Mouse (Mus musculus) CH12.LX (cell line): ENCODE measurements around the gene Pknox2. TPM values are rescaled to one million over a fixed set of nuclear protein-coding genes. Genes with fewer than 3 reads are reported as not detected.

Experiments
- DNase-seq: peaks from one replicate; pipeline ENCODE4 v3.0.0-alpha.2; 2013; ENCODE audit errors: extremely low read depth
- H3K27ac ChIP-seq: 2 replicates; pipeline ENCODE4 v1.5.1; 2012; ENCODE audit warnings: low read depth, mild to moderate bottlenecking, control low read depth, moderate library complexity; ENCODE audit not compliant: insufficient read depth
- H3K27me3 ChIP-seq: replicated peaks from 2 replicates; pipeline ENCODE3; 2012; ENCODE audit warnings: inconsistent platforms
- H3K36me3 ChIP-seq, 2 experiments: replicated peaks in 1 of 2; 2 replicates each; pipeline versions ENCODE3 to v1.6.1; 2012; ENCODE audit warnings: inconsistent platforms in 1 of 2, low read length in 1 of 2, mild to moderate bottlenecking in 1 of 2, mixed read lengths in 1 of 2, moderate library complexity in 1 of 2; ENCODE audit not compliant: control insufficient read depth in 1 of 2, insufficient read depth in 1 of 2
- H3K4me1 ChIP-seq, 2 experiments: 2 replicates each; pipeline ENCODE4 v1.6.1; 2012; ENCODE audit warnings: inconsistent platforms in 1 of 2, moderate library complexity in 1 of 2; ENCODE audit not compliant: insufficient read depth in 2 of 2, control insufficient read depth in 1 of 2
- H3K4me2 ChIP-seq: 2 replicates; pipeline ENCODE4 v1.6.1; 2012; ENCODE audit warnings: low read depth, mild to moderate bottlenecking, control low read depth; ENCODE audit not compliant: poor library complexity, insufficient read depth, severe bottlenecking
- H3K4me3 ChIP-seq, 3 experiments: fragments of 150-350 bp in 1 of 3; sonication (generic) in 1 of 3; replicated peaks in 1 of 3; 2 replicates each; pipeline versions ENCODE3 to v1.5.1; 2011 to 2012; ENCODE audit warnings: low read depth in 2 of 3, low read length in 2 of 3, mild to moderate bottlenecking in 2 of 3, moderate library complexity in 2 of 3, control low read depth in 1 of 3, improper control_type of control experiment in 1 of 3, inconsistent platforms in 1 of 3, mixed read lengths in 1 of 3; ENCODE audit not compliant: poor library complexity in 1 of 3
- H3K79me2 ChIP-seq: replicated peaks from 2 replicates; pipeline ENCODE4 v1.6.1; 2012; ENCODE audit warnings: mild to moderate bottlenecking, moderate library complexity; ENCODE audit not compliant: control insufficient read depth, poor library complexity, insufficient read depth, severe bottlenecking; ENCODE audit errors: extremely low read depth
- H3K9ac ChIP-seq: 2 replicates; pipeline ENCODE4 v1.6.1; 2012; ENCODE audit warnings: low read depth, mild to moderate bottlenecking, control low read depth, moderate library complexity; ENCODE audit not compliant: insufficient read depth
- H3K9me3 ChIP-seq: replicated peaks from 2 replicates; pipeline ENCODE3; 2012; ENCODE audit warnings: low read length, inconsistent platforms, mixed read lengths
- BHLHE40 ChIP-seq: IDR thresholded peaks from 2 replicates; pipeline ENCODE4 v1.6.1; 2011; ENCODE audit warnings: mild to moderate bottlenecking, low read depth, low read length, improper control_type of control experiment
- CHD2 ChIP-seq: IDR thresholded peaks from 2 replicates; pipeline ENCODE4 v1.6.1; 2011; ENCODE audit warnings: low read length, improper control_type of control experiment
- ETS1 ChIP-seq: conservative IDR thresholded peaks from 2 replicates; pipeline ENCODE4 v1.6.1; 2012; ENCODE audit warnings: low read depth, mild to moderate bottlenecking, inconsistent platforms, low read length, improper control_type of control experiment, moderate library complexity
- GABPA ChIP-seq: IDR thresholded peaks from 2 replicates; pipeline ENCODE4 v1.6.1; 2012; ENCODE audit warnings: low read depth, low read length, improper control_type of control experiment, inconsistent platforms; ENCODE audit not compliant: insufficient replicate concordance
- HCFC1 ChIP-seq: IDR thresholded peaks from 2 replicates; pipeline ENCODE4 v1.6.1; 2012; ENCODE audit warnings: low read depth, mild to moderate bottlenecking, inconsistent platforms, low read length, improper control_type of control experiment
- JUND ChIP-seq: conservative IDR thresholded peaks from 2 replicates; pipeline ENCODE4 v1.6.1; 2011; ENCODE audit warnings: low read depth, low read length, improper control_type of control experiment
- KAT2A ChIP-seq: IDR thresholded peaks from 2 replicates; pipeline ENCODE4 v1.6.1; 2012; ENCODE audit warnings: low read length, improper control_type of control experiment, inconsistent platforms; ENCODE audit not compliant: insufficient replicate concordance
- MAX ChIP-seq: IDR thresholded peaks from 2 replicates; pipeline ENCODE4 v1.6.1; 2011; ENCODE audit warnings: low read length, improper control_type of control experiment
- MEF2A ChIP-seq: IDR thresholded peaks from 2 replicates; pipeline ENCODE4 v1.6.1; 2014; ENCODE audit warnings: low read depth, mild to moderate bottlenecking, inconsistent platforms, low read length, improper control_type of control experiment, borderline replicate concordance
- NELFE ChIP-seq: IDR thresholded peaks from 2 replicates; pipeline ENCODE4 v1.6.1; 2011; ENCODE audit warnings: low read depth, low read length, improper control_type of control experiment
- NRF1 ChIP-seq: IDR thresholded peaks from 2 replicates; pipeline ENCODE4 v1.6.1; 2014; ENCODE audit warnings: low read depth, mild to moderate bottlenecking, inconsistent platforms, low read length, improper control_type of control experiment, moderate library complexity
- PAX5 ChIP-seq: IDR thresholded peaks from 2 replicates; pipeline ENCODE4 v1.6.1; 2012; ENCODE audit warnings: low read length, inconsistent platforms, mixed read lengths
- POLR2A ChIP-seq: IDR thresholded peaks from 2 replicates; pipeline ENCODE4 v1.6.1; 2011; ENCODE audit warnings: low read depth, mild to moderate bottlenecking, improper control_type of control experiment, low read length
- RAD21 ChIP-seq: IDR thresholded peaks from 2 replicates; pipeline ENCODE4 v1.6.1; 2011; ENCODE audit warnings: low read depth, mild to moderate bottlenecking, low read length, improper control_type of control experiment, moderate library complexity
- SIN3A ChIP-seq: IDR thresholded peaks from 2 replicates; pipeline ENCODE4 v1.6.1; 2012; ENCODE audit warnings: low read length, improper control_type of control experiment, inconsistent platforms
- SMC3 ChIP-seq: IDR thresholded peaks from 2 replicates; pipeline ENCODE4 v1.6.1; 2011; ENCODE audit warnings: low read depth, low read length, improper control_type of control experiment
- TBP ChIP-seq: conservative IDR thresholded peaks from 2 replicates; pipeline ENCODE4 v1.6.1; 2011; ENCODE audit warnings: low read depth, low read length, improper control_type of control experiment
- ZKSCAN1 ChIP-seq: IDR thresholded peaks from 2 replicates; pipeline ENCODE4 v1.6.1; 2012; ENCODE audit warnings: low read depth, inconsistent platforms, low read length, improper control_type of control experiment, borderline replicate concordance
- ZMIZ1 ChIP-seq: IDR thresholded peaks from 2 replicates; pipeline ENCODE4 v1.6.1; 2012; ENCODE audit warnings: low read depth, mild to moderate bottlenecking, inconsistent platforms, low read length, improper control_type of control experiment
- ZNF384 ChIP-seq: IDR thresholded peaks from 2 replicates; pipeline ENCODE4 v1.6.1; 2012; ENCODE audit warnings: low read depth, low read length, improper control_type of control experiment, inconsistent platforms
- dilution Hi-C: fragments of 300-500 bp; cut with MboI; formaldehyde crosslinking; loops from 2 replicates; pipeline ENCODE4 v1.14.3; 2020; ENCODE audit warnings: low sequenced_read_pairs; ENCODE audit not compliant: extremely low pct_unique_long_range_greater_than_20kb, extremely low pct_ligation_motif_present
- in situ Hi-C: fragments of 300-500 bp; cut with MboI; formaldehyde crosslinking; loops from 3 replicates; pipeline ENCODE4 v1.14.3; 2019; ENCODE audit warnings: low sequenced_read_pairs, low pct_ligation_motif_present, low pct_unique_long_range_greater_than_20kb, mixed read lengths
- polyA plus RNA-seq: library from polyadenylated mRNA; unstranded; fragments of >175 nt; gene quantifications from 2 replicates; pipeline ENCODE4 v1.2.1, GENCODE M21; 2012; ENCODE audit warnings: low read depth; ENCODE audit not compliant: insufficient read length
- total RNA-seq, 2 experiments: library from RNA; depleted of rRNA; stranded (reverse); fragments of 300-350 nt in 1 of 2; fragments of >200 nt in 1 of 2; gene quantifications; 2 replicates each; pipeline ENCODE4 v1.2.3; 2012 to 2014

The Pknox2 gene
- total and polyA plus RNA-seq, 3 experiments, result 0.08 to 0.11 TPM; not detected in 1

- Histone ChIP-seq H3K27me3 (peaks cover 17% of the 10 kb centered on the region), H3K9ac (no peak overlapping the region), H3K27ac (no peak overlapping the region), H3K36me3 (no peaks in the 10 kb centered on the region), H3K4me3 (no peak overlapping the region), H3K9me3 (no peaks in the 10 kb centered on the region), H3K4me1 (peaks cover 3 to 30% of the 10 kb centered on the region in 2 experiments; a peak in 3 of 4 replicates), H3K4me2 (no peak overlapping the region), H3K79me2 (no peaks in the 10 kb centered on the region)
- dilution Hi-C loops (no loop called here), in situ Hi-C loops (no loop called here)
- DNase-seq, result no peak
- TF ChIP-seq HCFC1 (no peak), JUND (no peak), KAT2A (no peak), BHLHE40 (no peak)
Observed at GRCm38 (mm10) chr9:37117529-37117928, 29.7 kb downstream of the Pknox2 start.

GRCm38 (mm10) chr9:37116632-37117413, 30.4 kb downstream of the Pknox2 start:
- Histone ChIP-seq H3K4me3 (no peak overlapping the region), H3K36me3 (no peaks in the 10 kb centered on the region), H3K9me3 (no peaks in the 10 kb centered on the region), H3K4me1 (peaks cover 3 to 30% of the 10 kb centered on the region in 2 experiments; a peak in 3 of 4 replicates), H3K4me2 (peak overlapping the region; percentile 53; the same call in 1 of the 2 replicates), H3K27me3 (peaks cover 14% of the 10 kb centered on the region), H3K79me2 (no peaks in the 10 kb centered on the region), H3K9ac (no peak overlapping the region), H3K27ac (no peak overlapping the region)
- TF ChIP-seq ZNF384 (peak; percentile 77), TBP (0 out of 2 replicates have a peak, but pooled peaks have one; percentile 37), KAT2A (no peak)
- in situ Hi-C loops, result no loop called here
- DNase-seq, result peak; percentile 75
- dilution Hi-C loops, result no loop called here

- Histone ChIP-seq H3K27ac (no peak overlapping the region), H3K79me2 (no peaks in the 10 kb centered on the region), H3K4me1 (peaks cover 3 to 30% of the 10 kb centered on the region in 2 experiments; a peak in 3 of 4 replicates), H3K4me2 (no peak overlapping the region), H3K9ac (no peak overlapping the region), H3K4me3 (no peak overlapping the region), H3K27me3 (peaks cover 14% of the 10 kb centered on the region), H3K9me3 (no peaks in the 10 kb centered on the region), H3K36me3 (no peaks in the 10 kb centered on the region)
- dilution Hi-C loops, result no loop called here
- in situ Hi-C loops, result no loop called here
- DNase-seq, result no peak
- TF ChIP-seq POLR2A (no peak), NRF1 (no peak), MAX (no peak), ZMIZ1 (no peak), ZNF384 (no peak), SMC3 (no peak), NELFE (no peak), HCFC1 (no peak), ZKSCAN1 (no peak), CHD2 (no peak), PAX5 (no peak), ETS1 (no peak), GABPA (no peak), MEF2A (no peak), SIN3A (no peak), KAT2A (no peak), RAD21 (no peak)
Observed at GRCm38 (mm10) chr9:37115820-37116219, 31.4 kb downstream of the Pknox2 start.
